Mouse (Mus musculus): ENCODE results near the gene Rcc1. TPM values are rescaled to one million over a fixed set of nuclear protein-coding genes. Genes with fewer than 3 reads are reported as not detected.

The Rcc1 gene
- polyA plus RNA-seq, 2 experiments from 2014 or later, result 9.5 to 25.2 TPM

Other genes starting within 250 kb of the Rcc1 start
- gene Oprd1, start 209.1 kb downstream of the Rcc1 start, polyA plus RNA-seq (2017; shearing (Covaris generic)), result not detected
- 100 to 1,000 TPM in 1 of 2 experiments, 10 to 100 TPM in 1; 91.1 to 128 TPM for gene Ythdf2, start 141.3 kb downstream of the Rcc1 start, polyA plus RNA-seq (2017; shearing (Covaris generic))
- gene Gmeb1, start 92.0 kb downstream of the Rcc1 start, polyA plus RNA-seq (2017; shearing (Covaris generic)), result 10 to 100 TPM; 13.8 to 13.9 TPM
- 10 to 100 TPM; 74.6 to 89.5 TPM for gene Taf12, start 79.2 kb downstream of the Rcc1 start, polyA plus RNA-seq (2017; shearing (Covaris generic))
- not detected for gene Rab42, start 50.2 kb downstream of the Rcc1 start, polyA plus RNA-seq (2017; shearing (Covaris generic))
- 10 to 100 TPM; 36.0 to 41.5 TPM for gene Trnau1ap, start 24.1 kb downstream of the Rcc1 start, polyA plus RNA-seq (2017; shearing (Covaris generic))
- gene Phactr4, start 68.9 kb upstream of the Rcc1 start, polyA plus RNA-seq (2017; shearing (Covaris generic)), result 1 to 10 TPM; 3.8 to 4.7 TPM
- gene Med18, start 110.3 kb upstream of the Rcc1 start, polyA plus RNA-seq (2017; shearing (Covaris generic)), result 10 to 100 TPM; 27.4 to 30.8 TPM
- gene Sesn2, start 156.9 kb upstream of the Rcc1 start, polyA plus RNA-seq (2017; shearing (Covaris generic)), result 1 to 10 TPM; 1.7 to 5.4 TPM
- 100 to 1,000 TPM; 222 to 226 TPM for gene Atpif1, start 180.1 kb upstream of the Rcc1 start, polyA plus RNA-seq (2017; shearing (Covaris generic))
- gene Dnajc8, start 181.9 kb upstream of the Rcc1 start, polyA plus RNA-seq (2017; shearing (Covaris generic)), result 100 to 1,000 TPM; 293 to 317 TPM
- gene Ptafr, start 210.5 kb upstream of the Rcc1 start, polyA plus RNA-seq (2017; shearing (Covaris generic)), result under 1 TPM; 0.62 to 0.90 TPM